Mouse (Mus musculus) liver, embryonic 14.5 days (tissue): ENCODE results near the gene Fbxo36.

ENCODE experiments used
- CTCF ChIP-seq: IDR thresholded peaks from 2 replicates; pipeline ENCODE4 v1.5.1; 2016; ENCODE audit warnings: antibody characterized with exemption, low read depth, control low read depth
- EP300 ChIP-seq: IDR thresholded peaks from 2 replicates; pipeline ENCODE4 v1.6.1; 2016; ENCODE audit warnings: antibody characterized with exemption, low read depth

DNA sequence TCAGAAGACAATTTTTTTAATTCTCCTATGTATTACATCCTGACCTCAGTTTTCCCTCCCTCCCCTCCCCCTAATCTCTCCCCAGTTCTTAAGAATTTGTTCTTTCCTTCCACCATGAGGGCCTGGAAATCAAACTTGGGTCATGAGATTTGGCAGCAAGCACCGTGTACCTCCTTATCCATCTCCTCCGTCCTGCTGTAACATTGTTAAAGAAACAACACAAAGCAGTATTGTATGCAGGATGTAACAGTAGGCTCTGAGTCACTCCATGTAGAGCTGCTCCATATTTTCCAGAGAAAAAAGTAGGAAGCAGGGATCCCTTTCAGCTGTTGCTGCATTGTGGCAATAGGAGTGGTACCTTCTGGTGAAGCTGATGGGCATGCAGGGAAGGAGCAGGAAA is 16.1 kb downstream of the Fbxo36 start:
- TF ChIP-seq CTCF (no peak), EP300 (no peak)
